Mouse (Mus musculus) CH12.LX (cell line): ENCODE data around the gene Styk1. TPM values are rescaled to one million over a fixed set of nuclear protein-coding genes. Genes with fewer than 3 reads are reported as not detected.

Source experiments
- DNase-seq: peaks from one replicate; pipeline ENCODE4 v3.0.0-alpha.2; 2013; ENCODE audit errors: extremely low read depth
- H3K27ac ChIP-seq: 2 replicates; pipeline ENCODE4 v1.5.1; 2012; ENCODE audit warnings: low read depth, mild to moderate bottlenecking, control low read depth, moderate library complexity; ENCODE audit not compliant: insufficient read depth
- H3K27me3 ChIP-seq: replicated peaks from 2 replicates; pipeline ENCODE3; 2012; ENCODE audit warnings: inconsistent platforms
- H3K36me3 ChIP-seq, 2 experiments: replicated peaks in 1 of 2; 2 replicates each; pipeline versions ENCODE3 to v1.6.1; 2012; ENCODE audit warnings: inconsistent platforms in 1 of 2, low read length in 1 of 2, mild to moderate bottlenecking in 1 of 2, mixed read lengths in 1 of 2, moderate library complexity in 1 of 2; ENCODE audit not compliant: control insufficient read depth in 1 of 2, insufficient read depth in 1 of 2
- H3K4me1 ChIP-seq, 2 experiments: 2 replicates each; pipeline ENCODE4 v1.6.1; 2012; ENCODE audit warnings: inconsistent platforms in 1 of 2, moderate library complexity in 1 of 2; ENCODE audit not compliant: insufficient read depth in 2 of 2, control insufficient read depth in 1 of 2
- H3K4me2 ChIP-seq: 2 replicates; pipeline ENCODE4 v1.6.1; 2012; ENCODE audit warnings: low read depth, mild to moderate bottlenecking, control low read depth; ENCODE audit not compliant: poor library complexity, insufficient read depth, severe bottlenecking
- H3K4me3 ChIP-seq, 3 experiments: fragments of 150-350 bp in 1 of 3; sonication (generic) in 1 of 3; replicated peaks in 1 of 3; 2 replicates each; pipeline versions ENCODE3 to v1.5.1; 2011 to 2012; ENCODE audit warnings: low read depth in 2 of 3, low read length in 2 of 3, mild to moderate bottlenecking in 2 of 3, moderate library complexity in 2 of 3, control low read depth in 1 of 3, improper control_type of control experiment in 1 of 3, inconsistent platforms in 1 of 3, mixed read lengths in 1 of 3; ENCODE audit not compliant: poor library complexity in 1 of 3
- H3K79me2 ChIP-seq: replicated peaks from 2 replicates; pipeline ENCODE4 v1.6.1; 2012; ENCODE audit warnings: mild to moderate bottlenecking, moderate library complexity; ENCODE audit not compliant: control insufficient read depth, poor library complexity, insufficient read depth, severe bottlenecking; ENCODE audit errors: extremely low read depth
- H3K9ac ChIP-seq: 2 replicates; pipeline ENCODE4 v1.6.1; 2012; ENCODE audit warnings: low read depth, mild to moderate bottlenecking, control low read depth, moderate library complexity; ENCODE audit not compliant: insufficient read depth
- H3K9me3 ChIP-seq: replicated peaks from 2 replicates; pipeline ENCODE3; 2012; ENCODE audit warnings: low read length, inconsistent platforms, mixed read lengths
- CHD1 ChIP-seq: IDR thresholded peaks from 2 replicates; pipeline ENCODE4 v1.6.1; 2012; ENCODE audit warnings: low read depth, low read length, improper control_type of control experiment, inconsistent platforms
- CHD2 ChIP-seq: IDR thresholded peaks from 2 replicates; pipeline ENCODE4 v1.6.1; 2011; ENCODE audit warnings: low read length, improper control_type of control experiment
- E2F4 ChIP-seq: IDR thresholded peaks from 2 replicates; pipeline ENCODE4 v1.6.1; 2011; ENCODE audit warnings: low read depth, low read length, improper control_type of control experiment; ENCODE audit not compliant: insufficient replicate concordance
- ELF1 ChIP-seq: IDR thresholded peaks from 2 replicates; pipeline ENCODE4 v1.6.1; 2014; ENCODE audit warnings: low read depth, mild to moderate bottlenecking, inconsistent platforms, low read length, improper control_type of control experiment
- EP300 ChIP-seq: IDR thresholded peaks from 2 replicates; pipeline ENCODE4 v1.6.1; 2011; ENCODE audit warnings: low read length, improper control_type of control experiment
- GABPA ChIP-seq: IDR thresholded peaks from 2 replicates; pipeline ENCODE4 v1.6.1; 2012; ENCODE audit warnings: low read depth, low read length, improper control_type of control experiment, inconsistent platforms; ENCODE audit not compliant: insufficient replicate concordance
- HCFC1 ChIP-seq: IDR thresholded peaks from 2 replicates; pipeline ENCODE4 v1.6.1; 2012; ENCODE audit warnings: low read depth, mild to moderate bottlenecking, inconsistent platforms, low read length, improper control_type of control experiment
- IRF4 ChIP-seq: IDR thresholded peaks from 2 replicates; pipeline ENCODE4 v1.6.1; 2014; ENCODE audit warnings: low read depth, mild to moderate bottlenecking, inconsistent platforms, low read length, improper control_type of control experiment
- JUND ChIP-seq: conservative IDR thresholded peaks from 2 replicates; pipeline ENCODE4 v1.6.1; 2011; ENCODE audit warnings: low read depth, low read length, improper control_type of control experiment
- MAZ ChIP-seq: IDR thresholded peaks from 2 replicates; pipeline ENCODE4 v1.6.1; 2012; ENCODE audit warnings: low read depth, mild to moderate bottlenecking, inconsistent platforms, low read length, improper control_type of control experiment, moderate library complexity
- NRF1 ChIP-seq: IDR thresholded peaks from 2 replicates; pipeline ENCODE4 v1.6.1; 2014; ENCODE audit warnings: low read depth, mild to moderate bottlenecking, inconsistent platforms, low read length, improper control_type of control experiment, moderate library complexity
- POLR2A ChIP-seq: IDR thresholded peaks from 2 replicates; pipeline ENCODE4 v1.6.1; 2011; ENCODE audit warnings: low read depth, mild to moderate bottlenecking, improper control_type of control experiment, low read length
- RAD21 ChIP-seq: IDR thresholded peaks from 2 replicates; pipeline ENCODE4 v1.6.1; 2011; ENCODE audit warnings: low read depth, mild to moderate bottlenecking, low read length, improper control_type of control experiment, moderate library complexity
- RCOR1 ChIP-seq: conservative IDR thresholded peaks from 2 replicates; pipeline ENCODE4 v1.6.1; 2012; ENCODE audit warnings: low read depth, mild to moderate bottlenecking, inconsistent platforms, low read length, improper control_type of control experiment
- SIN3A ChIP-seq: IDR thresholded peaks from 2 replicates; pipeline ENCODE4 v1.6.1; 2012; ENCODE audit warnings: low read length, improper control_type of control experiment, inconsistent platforms
- SMC3 ChIP-seq: IDR thresholded peaks from 2 replicates; pipeline ENCODE4 v1.6.1; 2011; ENCODE audit warnings: low read depth, low read length, improper control_type of control experiment
- TCF12 ChIP-seq: IDR thresholded peaks from 2 replicates; pipeline ENCODE4 v1.6.1; 2014; ENCODE audit warnings: low read depth, mild to moderate bottlenecking, inconsistent platforms, low read length, improper control_type of control experiment
- UBTF ChIP-seq: IDR thresholded peaks from 2 replicates; pipeline ENCODE4 v1.6.1; 2012; ENCODE audit warnings: low read depth, mild to moderate bottlenecking, inconsistent platforms, low read length, improper control_type of control experiment, moderate library complexity
- USF1 ChIP-seq: IDR thresholded peaks from 2 replicates; pipeline ENCODE4 v1.6.1; 2014; ENCODE audit warnings: low read depth, mild to moderate bottlenecking, inconsistent platforms, low read length, improper control_type of control experiment
- USF2 ChIP-seq: conservative IDR thresholded peaks from 2 replicates; pipeline ENCODE4 v1.6.1; 2011; ENCODE audit warnings: low read depth, low read length, improper control_type of control experiment
- ZC3H11A ChIP-seq: IDR thresholded peaks from 2 replicates; pipeline ENCODE4 v1.6.1; 2012; ENCODE audit warnings: low read depth, mild to moderate bottlenecking, inconsistent platforms, low read length, improper control_type of control experiment
- ZKSCAN1 ChIP-seq: IDR thresholded peaks from 2 replicates; pipeline ENCODE4 v1.6.1; 2012; ENCODE audit warnings: low read depth, inconsistent platforms, low read length, improper control_type of control experiment, borderline replicate concordance
- ZMIZ1 ChIP-seq: IDR thresholded peaks from 2 replicates; pipeline ENCODE4 v1.6.1; 2012; ENCODE audit warnings: low read depth, mild to moderate bottlenecking, inconsistent platforms, low read length, improper control_type of control experiment
- ZNF384 ChIP-seq: IDR thresholded peaks from 2 replicates; pipeline ENCODE4 v1.6.1; 2012; ENCODE audit warnings: low read depth, low read length, improper control_type of control experiment, inconsistent platforms
- dilution Hi-C: fragments of 300-500 bp; cut with MboI; formaldehyde crosslinking; loops from 2 replicates; pipeline ENCODE4 v1.14.3; 2020; ENCODE audit warnings: low sequenced_read_pairs; ENCODE audit not compliant: extremely low pct_unique_long_range_greater_than_20kb, extremely low pct_ligation_motif_present
- in situ Hi-C: fragments of 300-500 bp; cut with MboI; formaldehyde crosslinking; loops from 3 replicates; pipeline ENCODE4 v1.14.3; 2019; ENCODE audit warnings: low sequenced_read_pairs, low pct_ligation_motif_present, low pct_unique_long_range_greater_than_20kb, mixed read lengths
- polyA plus RNA-seq: library from polyadenylated mRNA; unstranded; fragments of >175 nt; gene quantifications from 2 replicates; pipeline ENCODE4 v1.2.1, GENCODE M21; 2012; ENCODE audit warnings: low read depth; ENCODE audit not compliant: insufficient read length
- total RNA-seq, 2 experiments: library from RNA; depleted of rRNA; stranded (reverse); fragments of 300-350 nt in 1 of 2; fragments of >200 nt in 1 of 2; gene quantifications; 2 replicates each; pipeline ENCODE4 v1.2.3; 2012 to 2014

Gene Styk1
- total and polyA plus RNA-seq, 3 experiments, result not detected

GRCm38 (mm10) chr6:131403036-131403435, 49.6 kb upstream of the Styk1 start:
- dilution Hi-C loops, result no loop called here
- H3K4me1 ChIP-seq, result peaks cover 3 to 19% of the 10 kb centered on the region in 2 experiments; a peak in 3 of 4 replicates
- TF ChIP-seq ZMIZ1 (no peak), IRF4 (no peak), NRF1 (no peak)
- TF ChIP-seq, all 38 proteins: peak for 0
- no peaks in the 10 kb centered on the region for H3K9me3 ChIP-seq
- no peaks in the 10 kb centered on the region for H3K79me2 ChIP-seq
- no peak overlapping the region for H3K9ac ChIP-seq
- H3K36me3 ChIP-seq, result no peaks in the 10 kb centered on the region
- H3K27ac ChIP-seq, result no peak overlapping the region
- H3K4me2 ChIP-seq, result no peak overlapping the region
- in situ Hi-C loops, result no loop called here
- no peak overlapping the region for H3K4me3 ChIP-seq
- DNase-seq, result no peak
- no peaks in the 10 kb centered on the region for H3K27me3 ChIP-seq

DNA sequence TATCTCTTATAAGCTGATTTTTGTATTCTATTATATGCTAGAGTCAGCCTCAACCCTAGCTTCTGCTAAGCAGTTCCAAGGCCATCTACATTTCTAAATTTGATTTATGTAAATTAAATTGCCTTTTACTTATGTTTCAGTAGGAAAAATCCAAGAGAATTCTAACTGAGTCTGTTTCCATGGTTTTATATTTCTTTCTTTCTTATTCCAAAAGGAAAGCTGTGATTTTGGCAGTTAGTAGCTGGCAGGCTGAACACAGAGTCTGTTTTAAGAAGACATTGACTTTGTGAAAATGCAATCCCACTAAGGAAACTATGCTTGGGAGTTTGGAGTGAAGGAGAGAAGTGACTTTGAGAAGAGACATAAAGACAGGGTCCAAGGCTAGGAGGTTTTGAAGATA, 49.2 kb upstream of the Styk1 start:
- no peaks in the 10 kb centered on the region for H3K27me3 ChIP-seq
- peaks cover 3 to 19% of the 10 kb centered on the region in 2 experiments; a peak in 3 of 4 replicates for H3K4me1 ChIP-seq
- H3K4me2 ChIP-seq, result no peak overlapping the region
- no peak overlapping the region for H3K4me3 ChIP-seq
- H3K79me2 ChIP-seq, result no peaks in the 10 kb centered on the region
- no peaks in the 10 kb centered on the region for H3K36me3 ChIP-seq
- TF ChIP-seq RCOR1 (no peak), USF2 (no peak), EP300 (no peak), TCF12 (no peak), POLR2A (no peak), SIN3A (no peak), SMC3 (no peak), ZC3H11A (no peak), ZNF384 (no peak), HCFC1 (no peak), RAD21 (no peak)
- H3K9me3 ChIP-seq, result no peaks in the 10 kb centered on the region
- in situ Hi-C loops (no loop called here), dilution Hi-C loops (no loop called here)
- H3K9ac ChIP-seq, result no peak overlapping the region
- no peak for DNase-seq
- H3K27ac ChIP-seq, result no peak overlapping the region

DNA sequence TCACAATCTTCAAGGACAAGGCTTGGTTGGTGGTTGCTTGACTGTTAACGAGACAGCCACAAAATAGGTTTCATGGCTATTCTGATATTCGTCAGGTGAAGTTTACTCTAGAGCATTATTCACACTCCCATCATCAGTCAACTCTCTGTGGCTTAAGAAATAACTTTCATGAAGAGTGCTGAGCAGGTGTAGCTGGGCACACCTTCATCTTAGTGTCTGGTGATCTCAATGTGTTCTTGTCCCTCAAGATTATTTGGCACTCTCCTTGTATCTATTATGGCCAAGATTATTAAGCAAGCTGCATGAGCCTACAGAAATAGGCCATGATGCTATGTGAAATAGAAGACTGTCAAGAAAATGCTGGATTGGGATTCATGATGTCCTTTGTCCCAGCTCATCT, 47.9 kb upstream of the Styk1 start:
- no peaks in the 10 kb centered on the region for H3K36me3 ChIP-seq
- dilution Hi-C loops (no loop called here), in situ Hi-C loops (no loop called here)
- H3K4me3 ChIP-seq, result no peak overlapping the region
- H3K79me2 ChIP-seq, result no peaks in the 10 kb centered on the region
- DNase-seq, result no peak
- H3K9me3 ChIP-seq, result no peaks in the 10 kb centered on the region
- H3K27me3 ChIP-seq, result no peaks in the 10 kb centered on the region
- no peak overlapping the region for H3K27ac ChIP-seq
- no peak overlapping the region for H3K4me2 ChIP-seq
- no peak overlapping the region for H3K9ac ChIP-seq
- H3K4me1 ChIP-seq, result peaks cover 3 to 19% of the 10 kb centered on the region in 2 experiments; a peak in 3 of 4 replicates
- TF ChIP-seq TCF12 (no peak), ELF1 (no peak), USF2 (no peak), MAZ (no peak), CHD2 (no peak), ZKSCAN1 (no peak), UBTF (no peak), E2F4 (no peak), ZC3H11A (no peak), CHD1 (no peak), GABPA (no peak), SIN3A (no peak), ZMIZ1 (no peak), NRF1 (no peak), JUND (no peak), USF1 (no peak)
